ENCODE assay signal across 9 mouse cellular contexts in genomic region chr2:152806037-152806436, GRCm38 (mm10). TPM values are rescaled to one million over a fixed set of nuclear protein-coding genes. Genes with fewer than 3 reads are reported as not detected.
A peak's percentile ranks its signal among the peaks of the same experiment; 100 is the strongest.
DNase-seq lines count a peak whose midpoint lies in the region; ATAC-seq and TF ChIP-seq lines count a peak whose summit lies in the region.
"Had no signal": no experiment of that assay in that cellular context is flagged by ENCODE, and none has a peak within 500 bp of the region (broad histone marks: within the 10 kb centered on the region; RNA-seq: fewer than 3 reads in every experiment).

No protein-coding gene starts in this region.

- H3K9ac ChIP-seq in kidney, postnatal 0 days (ENCODE audit: low read depth, low read length) = no peak overlapping the region
- H3K9ac ChIP-seq in hindbrain, embryonic 14.5 days = no peak overlapping the region

- WGBS in cerebellum, adult 2 months = 42% methylated on average over 2 of the region's 2 CpGs
- WGBS in spleen, adult 2 months = 65% methylated on average over 2 of the region's 2 CpGs
- 65% methylated on average over 2 of the region's 2 CpGs for WGBS in kidney, postnatal 0 days
- WGBS in hindbrain, embryonic 14.5 days = 90% methylated on average over 2 of the region's 2 CpGs

- H3K36me3 ChIP-seq in spleen, adult 2 months (ENCODE audit: control insufficient read depth, insufficient read depth, low read length) = no peaks in the 10 kb centered on the region
- 0 out of 2 replicates have a peak, but pooled peaks cover 3% of the 10 kb centered on the region for H3K36me3 ChIP-seq in kidney, postnatal 0 days (ENCODE audit: insufficient read depth, low read length)
- no peaks in the 10 kb centered on the region for H3K36me3 ChIP-seq in hindbrain, embryonic 14.5 days (replicated peaks; ENCODE audit: control insufficient read depth, insufficient read depth)

- TF ChIP-seq POLR2A in cerebellum, adult 2 months (IDR thresholded peaks at IDR 0.05; ENCODE audit: borderline replicate concordance, insufficient read depth, low read length) = no peak
- TF ChIP-seq POLR2A in spleen, adult 2 months (IDR thresholded peaks at IDR 0.05; ENCODE audit: low read depth, low read length) = no peak

- peak overlapping the region; percentile 81 for H3K27ac ChIP-seq in cerebellum, adult 2 months (ENCODE audit: insufficient read depth, low read length)
- H3K27ac ChIP-seq in spleen, adult 2 months (ENCODE audit: insufficient read depth, low read length) = peak overlapping the region; percentile 31; the same call in 1 of the 2 replicates
- peak overlapping the region; percentile 14 for H3K27ac ChIP-seq in kidney, postnatal 0 days
- H3K27ac ChIP-seq in hindbrain, embryonic 14.5 days = no peak overlapping the region

- no peak overlapping the region for H3K4me3 ChIP-seq in cerebellum, adult 2 months (replicated peaks; ENCODE audit: insufficient read depth, low read depth, low read length)
- H3K4me3 ChIP-seq in spleen, adult 2 months (ENCODE audit: extremely low read depth, insufficient read depth, insufficient read length) = no peak overlapping the region
- H3K4me3 ChIP-seq in kidney, postnatal 0 days (replicated peaks; ENCODE audit: low read depth, low read length) = no peak overlapping the region
- no peak overlapping the region for H3K4me3 ChIP-seq in hindbrain, embryonic 14.5 days (replicated peaks; ENCODE audit: low read length)

- no peak overlapping the region for H3K4me2 ChIP-seq in kidney, postnatal 0 days (ENCODE audit: low read length)
- H3K4me2 ChIP-seq in hindbrain, embryonic 14.5 days (replicated peaks) = no peak overlapping the region

- no peak for DNase-seq in cerebellum, adult 2 months
- DNase-seq in cerebellum, adult 18-20 months = no peak
- DNase-seq in spleen, adult 2 months (ENCODE audit: low read depth in 1 of 2, low spot score in 2 of 2) = no peak
- DNase-seq in spleen, postnatal 14 days (ENCODE audit: low spot score in 2 of 2) = no peak
- no peak for DNase-seq in kidney, postnatal 0 days (ENCODE audit: low spot score)
- DNase-seq in T-cell, adult 2 months (ENCODE audit: low spot score) = no peak
- DNase-seq in urinary bladder, postnatal 4 days (ENCODE audit: low spot score in 2 of 2) = no peak
- no peak for DNase-seq in hindbrain, embryonic 14.5 days (ENCODE audit: low spot score)
- DNase-seq: cerebellum, adult 8-10 months had no signal

- no peaks in the 10 kb centered on the region for H3K9me3 ChIP-seq in kidney, postnatal 0 days (replicated peaks; ENCODE audit: low read length)
- no peaks in the 10 kb centered on the region for H3K9me3 ChIP-seq in hindbrain, embryonic 14.5 days (ENCODE audit: control insufficient read depth, low read length)

- H3K4me1 ChIP-seq in cerebellum, adult 2 months (ENCODE audit: control insufficient read depth, insufficient read depth, low read length) = peaks cover 54% of the 10 kb centered on the region
- H3K4me1 ChIP-seq in spleen, adult 2 months (ENCODE audit: control insufficient read depth, insufficient read depth, insufficient read length) = peaks cover 18% of the 10 kb centered on the region
- H3K4me1 ChIP-seq in kidney, postnatal 0 days (replicated peaks; ENCODE audit: insufficient read depth, low read length) = peaks cover 22% of the 10 kb centered on the region
- H3K4me1 ChIP-seq in hindbrain, embryonic 14.5 days (replicated peaks; ENCODE audit: control insufficient read depth, insufficient read depth, low read length) = peaks cover 17% of the 10 kb centered on the region

- TF ChIP-seq CTCF in cerebellum, adult 2 months (IDR thresholded peaks at IDR 0.05; ENCODE audit: borderline replicate concordance, insufficient read depth, low read depth, low read length) = no peak
- TF ChIP-seq CTCF in spleen, adult 2 months (IDR thresholded peaks at IDR 0.05; ENCODE audit: extremely low read depth, insufficient read depth, insufficient read length, insufficient replicate concordance) = no peak
- no peak for TF ChIP-seq CTCF in kidney, postnatal 0 days (IDR thresholded peaks at IDR 0.05; ENCODE audit: low read depth)

- H3K27me3 ChIP-seq in cerebellum, adult 2 months (ENCODE audit: control insufficient read depth, insufficient read depth, low read length) = no peaks in the 10 kb centered on the region
- no peaks in the 10 kb centered on the region for H3K27me3 ChIP-seq in spleen, adult 2 months (ENCODE audit: control insufficient read depth, insufficient read depth, low read length)
- H3K27me3 ChIP-seq in kidney, postnatal 0 days (ENCODE audit: insufficient read depth, low read length) = no peaks in the 10 kb centered on the region
- H3K27me3 ChIP-seq in hindbrain, embryonic 14.5 days (ENCODE audit: control insufficient read depth, insufficient read depth, low read length) = no peaks in the 10 kb centered on the region

- ATAC-seq in kidney, postnatal 0 days (replicated peaks; ENCODE audit: low FRiP score, low read depth) = peak; percentile 75
- ATAC-seq in hindbrain, embryonic 14.5 days (ENCODE audit: low FRiP score) = no peak

RNA-seq across cellular contexts. Expression of gene Bcl2l1, which starts 25.5 kb away (rescaled TPM):
- 141 and 142 TPM in 2 replicates for polyA plus RNA-seq in cerebellum, adult 2 months (2012; rRNA removed)
- polyA plus RNA-seq in spleen, adult 2 months (2012; rRNA removed) = 36.2 and 57.4 TPM in 2 replicates
- polyA plus RNA-seq in kidney, postnatal 0 days (2015; fragmentation: Nextera tagmentation; extraction: Ambion mirVana) = 95.6 and 98.7 TPM in 2 replicates
- polyA plus RNA-seq in hindbrain, embryonic 14.5 days (2014; fragmentation: Nextera tagmentation; extraction: Ambion mirVana) = 155 and 165 TPM in 2 replicates

RNA-seq across cellular contexts. Expression of gene Tpx2, which starts 41.7 kb away (rescaled TPM):
- polyA plus RNA-seq in cerebellum, adult 2 months (2012; rRNA removed) = 1.2 TPM in 2 replicates
- polyA plus RNA-seq in spleen, adult 2 months (2012; rRNA removed) = 2.0 and 2.2 TPM in 2 replicates
- polyA plus RNA-seq in kidney, postnatal 0 days (2015; fragmentation: Nextera tagmentation; extraction: Ambion mirVana) = 37.3 and 41.4 TPM in 2 replicates
- 17.2 and 20.1 TPM in 2 replicates for polyA plus RNA-seq in hindbrain, embryonic 14.5 days (2014; fragmentation: Nextera tagmentation; extraction: Ambion mirVana)

RNA-seq across cellular contexts. Expression of gene Cox4i2, which starts 52.1 kb away (rescaled TPM):
- polyA plus RNA-seq in cerebellum, adult 2 months (2012; rRNA removed) = 9.2 and 9.7 TPM in 2 replicates
- 0.56 and 0.59 TPM in 2 replicates for polyA plus RNA-seq in spleen, adult 2 months (2012; rRNA removed)
- 15.8 and 16.3 TPM in 2 replicates for polyA plus RNA-seq in kidney, postnatal 0 days (2015; fragmentation: Nextera tagmentation; extraction: Ambion mirVana)
- 5.8 TPM in 2 replicates for polyA plus RNA-seq in hindbrain, embryonic 14.5 days (2014; fragmentation: Nextera tagmentation; extraction: Ambion mirVana)
